Mouse (Mus musculus) liver, embryonic 11.5 days (tissue): ENCODE results near the gene Myh9. TPM values are rescaled to one million over a fixed set of nuclear protein-coding genes. Genes with fewer than 3 reads are reported as not detected.

Experiments used
- ATAC-seq: fragments of 200-750 bp; cut with Nextera tagmentation; replicated peaks from 2 replicates; pipeline ENCODE4 v1.8.0; 2017; ENCODE audit warnings: moderate number of reproducible peaks, mild to moderate bottlenecking, moderate TSS enrichment, moderate library complexity; ENCODE audit not compliant: low FRiP score
- DNase-seq: peaks from one replicate; pipeline ENCODE4 v3.0.0-alpha.2; 2017; ENCODE audit warnings: low spot score
- H3K27ac ChIP-seq: fragments of 300-500 bp; sonication (generic); 2 replicates; pipeline ENCODE4 v1.5.1; 2014; ENCODE audit warnings: mild to moderate bottlenecking, low read depth, low read length, control low read depth
- H3K27me3 ChIP-seq: fragments of 300-500 bp; sonication (generic); replicated peaks from 2 replicates; pipeline ENCODE4 v1.6.1; 2014; ENCODE audit warnings: low read length, mixed read lengths; ENCODE audit not compliant: control insufficient read depth, insufficient read depth
- H3K36me3 ChIP-seq: fragments of 300-500 bp; sonication (generic); 2 replicates; pipeline ENCODE4 v1.6.1; 2014; ENCODE audit warnings: mild to moderate bottlenecking, low read length, moderate library complexity, mixed read lengths; ENCODE audit not compliant: control insufficient read depth, insufficient read depth
- H3K4me1 ChIP-seq: fragments of 300-500 bp; sonication (generic); replicated peaks from 2 replicates; pipeline ENCODE4 v1.6.1; 2014; ENCODE audit warnings: low read length, mixed read lengths; ENCODE audit not compliant: control insufficient read depth, insufficient read depth
- H3K4me2 ChIP-seq: fragments of 300-500 bp; sonication (generic); 2 replicates; pipeline ENCODE4 v1.6.1; 2014; ENCODE audit warnings: mild to moderate bottlenecking, control low read depth, moderate library complexity
- H3K4me3 ChIP-seq: fragments of 300-500 bp; sonication (generic); 2 replicates; pipeline ENCODE4 v1.5.1; 2014; ENCODE audit warnings: low read depth, low read length, control low read depth
- H3K9ac ChIP-seq: fragments of 300-500 bp; sonication (generic); 2 replicates; pipeline ENCODE4 v1.6.1; 2014; ENCODE audit warnings: low read depth, low read length, control low read depth
- H3K9me3 ChIP-seq: fragments of 300-500 bp; sonication (generic); 2 replicates; pipeline ENCODE4 v1.6.1; 2016; ENCODE audit warnings: low read length, inconsistent platforms, mixed read lengths; ENCODE audit not compliant: control insufficient read depth
- WGBS: fragments of 180-500 bp; shearing (Covaris S2); extraction: QIAGEN DNeasy Blood & Tissue Kit; methylation state at CpG from one replicate; pipeline ENCODE4 v1.1.7; 2014; 5-methylcytosine and 5-hydroxymethylcytosine counted together
- polyA plus RNA-seq: library from polyadenylated mRNA; unstranded; fragments of >200 nt; fragmentation: Nextera tagmentation; extraction: Ambion mirVana; gene quantifications from 2 replicates; pipeline ENCODE4 v1.2.1, GENCODE M21; 2014

Myh9 gene
- polyA plus RNA-seq, 1 experiment from 2014 or later: 53.0 TPM

DNA sequence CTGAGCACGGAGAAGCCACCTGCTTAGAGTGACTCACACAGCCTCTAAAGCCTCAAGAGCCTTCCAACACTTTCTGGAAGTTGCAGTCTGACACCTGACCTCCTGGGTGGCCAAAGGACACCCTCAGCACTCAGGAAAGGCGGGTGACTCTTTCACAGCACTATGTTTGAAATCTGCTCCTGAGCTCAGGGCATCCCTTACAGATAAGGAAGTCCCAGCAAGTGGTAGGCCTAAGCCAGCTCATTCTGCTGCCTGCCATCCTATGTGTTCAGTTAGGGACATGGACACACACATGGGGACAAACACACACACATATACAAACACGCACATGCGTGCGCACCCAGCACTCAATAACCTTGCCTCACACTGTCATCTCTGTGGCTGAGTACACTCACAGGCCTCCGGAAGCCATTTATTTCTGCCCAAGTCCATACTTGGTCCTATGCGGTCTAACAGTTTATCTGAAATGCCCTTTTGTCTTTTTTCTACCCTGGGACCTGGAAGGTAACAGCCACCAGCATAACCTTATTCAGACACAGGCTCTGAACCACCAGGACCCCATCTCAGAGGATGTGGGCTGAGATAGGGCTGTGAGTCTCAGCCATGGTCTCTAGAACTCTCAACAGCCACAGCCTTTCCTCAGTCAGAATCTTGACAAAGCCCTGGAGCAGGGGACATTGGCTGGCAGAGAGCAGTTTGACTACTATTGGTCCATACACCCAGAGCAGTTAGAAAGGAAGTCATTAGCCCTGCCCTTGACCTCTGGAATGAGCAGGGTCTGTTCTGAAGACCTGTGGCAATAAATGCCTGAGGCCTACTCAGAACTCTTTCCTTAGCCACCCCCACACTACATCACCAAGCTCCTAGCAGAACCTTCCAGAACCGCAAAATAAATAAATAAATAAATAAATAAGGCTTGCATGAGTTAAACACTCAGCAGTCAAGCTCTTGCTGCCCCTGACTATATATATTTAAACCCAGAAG is 42.2 kb downstream of the Myh9 start:
- DNase-seq (no peak), ATAC-seq (no peak)
- no peaks in the 10 kb centered on the region for H3K27me3 ChIP-seq
- peaks cover 59% of the 10 kb centered on the region for H3K4me1 ChIP-seq
- H3K4me3 ChIP-seq: no peak overlapping the region
- H3K9ac ChIP-seq: peak overlapping the region; percentile 37; the same call in 1 of the 2 replicates
- no peaks in the 10 kb centered on the region for H3K9me3 ChIP-seq
- peaks cover 29% of the 10 kb centered on the region for H3K36me3 ChIP-seq
- 77% methylated on average over 8 of the region's 8 CpGs for WGBS
- no peak overlapping the region for H3K4me2 ChIP-seq
- peak overlapping the region; percentile 66 for H3K27ac ChIP-seq

DNA sequence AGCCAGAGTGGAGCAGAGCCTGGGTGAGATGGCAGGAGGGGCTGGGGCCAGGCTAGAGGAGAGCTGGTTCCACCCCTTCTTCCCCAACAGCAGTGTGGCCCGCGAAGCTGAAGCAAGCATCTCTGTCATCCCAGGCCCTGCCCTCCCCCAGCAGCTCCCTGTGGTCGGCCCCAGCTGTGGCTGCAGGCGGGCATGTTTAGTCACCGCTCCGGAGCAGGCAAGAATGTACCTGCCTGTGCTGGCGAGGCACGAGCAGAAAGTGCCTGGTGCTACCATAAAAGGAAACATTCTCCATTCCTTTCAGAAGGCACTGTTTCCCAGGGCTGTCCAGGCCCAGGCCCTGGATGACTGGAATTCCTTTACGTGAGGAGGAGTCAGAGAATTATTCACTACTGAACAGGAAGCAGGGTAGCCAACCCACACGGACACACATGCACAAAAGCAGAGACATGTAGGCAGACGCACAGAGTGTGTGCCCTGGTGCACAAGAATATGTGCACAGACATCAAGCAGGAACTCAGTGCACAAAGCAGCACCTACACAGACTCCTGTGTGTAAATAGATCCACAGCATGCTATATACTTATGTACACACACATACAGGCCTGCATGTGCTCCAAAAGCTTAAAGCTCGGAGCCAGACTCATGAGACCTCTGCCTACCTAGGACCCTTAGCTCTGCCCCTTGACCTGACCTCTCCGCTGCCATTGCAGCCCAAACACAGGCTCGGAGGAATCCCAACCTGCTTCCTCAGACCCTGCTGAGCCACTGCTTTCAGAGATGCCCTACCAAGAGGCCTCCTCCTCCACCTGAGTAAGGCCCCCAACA is 43.1 kb downstream of the Myh9 start:
- DNase-seq: no peak
- Histone ChIP-seq H3K9me3 (no peaks in the 10 kb centered on the region), H3K4me2 (no peak overlapping the region), H3K27me3 (no peaks in the 10 kb centered on the region), H3K27ac (peak overlapping the region; percentile 63), H3K4me3 (no peak overlapping the region), H3K9ac (peak overlapping the region; percentile 37; the same call in 1 of the 2 replicates), H3K4me1 (peaks cover 59% of the 10 kb centered on the region), H3K36me3 (peaks cover 33% of the 10 kb centered on the region)
- ATAC-seq: peak; percentile 26; the same call in 1 of the 2 replicates
- WGBS: 25% methylated on average over 14 of the region's 14 CpGs

DNA sequence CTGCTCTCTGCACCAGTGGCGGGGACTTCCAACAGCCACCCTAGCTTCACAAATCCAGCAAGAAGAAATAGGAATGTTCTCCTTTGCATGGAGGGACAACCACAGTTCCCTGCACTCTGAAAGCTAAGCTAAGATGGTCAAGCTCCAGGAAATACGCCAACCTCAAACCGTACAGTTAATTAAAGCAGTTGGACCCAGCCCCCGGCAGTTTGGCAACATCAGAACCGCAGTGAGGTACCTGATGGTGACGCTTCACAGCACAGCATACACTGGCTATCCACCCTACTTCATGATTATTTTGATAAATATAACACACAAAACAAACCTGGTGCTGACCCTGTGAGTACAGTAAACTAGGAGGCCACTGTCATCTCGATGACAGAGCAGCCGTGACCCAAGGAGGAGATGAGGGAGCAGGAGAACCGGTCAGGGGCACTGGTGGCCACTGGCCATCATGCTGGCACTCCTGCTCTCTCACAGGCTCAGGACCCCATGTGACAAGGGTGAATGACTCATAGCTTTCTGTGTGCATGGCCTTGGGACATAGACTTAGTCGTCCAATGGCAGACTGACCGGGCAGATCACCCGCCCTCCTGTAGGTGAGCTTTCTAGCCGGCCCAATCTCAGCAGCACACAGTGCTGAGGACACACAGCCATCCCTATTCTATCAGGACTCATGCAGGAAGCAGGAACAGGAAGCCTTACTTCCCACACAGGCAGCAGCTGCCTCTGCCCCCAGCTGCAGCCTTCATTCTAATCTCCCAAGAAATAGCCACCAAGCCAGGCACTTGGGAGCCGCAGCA is 44.2 kb downstream of the Myh9 start:
- no peak; the same call in 1 of the 2 replicates for ATAC-seq
- H3K4me2 ChIP-seq: no peak overlapping the region
- no peaks in the 10 kb centered on the region for H3K9me3 ChIP-seq
- 72% methylated on average over 14 of the region's 14 CpGs for WGBS
- peak overlapping the region; percentile 63; the same call in 1 of the 2 replicates for H3K27ac ChIP-seq
- H3K9ac ChIP-seq: no peak overlapping the region
- DNase-seq: no peak
- H3K4me3 ChIP-seq: no peak overlapping the region
- peaks cover 51% of the 10 kb centered on the region for H3K4me1 ChIP-seq
- H3K27me3 ChIP-seq: no peaks in the 10 kb centered on the region
- H3K36me3 ChIP-seq: peaks cover 28% of the 10 kb centered on the region

DNA sequence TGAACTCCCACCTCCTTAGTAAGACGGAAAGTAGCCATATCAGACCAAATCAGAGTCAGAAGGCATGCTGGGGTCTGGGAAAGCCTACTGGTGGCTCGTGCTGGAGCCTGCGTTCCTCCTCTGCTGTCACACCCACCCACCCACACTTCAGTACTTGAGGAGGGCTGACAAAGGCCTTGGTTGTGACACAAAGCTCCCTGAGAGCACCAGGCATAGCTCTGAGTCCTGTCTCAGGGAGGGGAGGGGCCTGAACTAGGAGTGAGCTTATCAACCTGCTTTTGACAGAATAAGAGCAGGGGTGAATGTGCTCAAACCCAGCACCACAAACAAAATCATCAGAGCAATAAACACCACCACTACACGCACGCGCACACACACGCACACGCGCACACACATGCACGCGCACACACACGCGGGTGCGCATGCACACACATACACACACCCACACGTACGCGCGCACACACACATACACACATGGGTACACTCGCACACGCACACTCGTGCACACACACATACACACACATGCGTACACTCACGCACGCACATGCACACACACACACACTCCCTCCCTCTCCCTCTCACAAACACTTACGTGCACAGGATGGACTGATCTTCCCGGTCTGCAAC is 45.5 kb downstream of the Myh9 start:
- DNase-seq (no peak), ATAC-seq (no peak)
- peaks cover 33% of the 10 kb centered on the region for H3K36me3 ChIP-seq
- no peaks in the 10 kb centered on the region for H3K9me3 ChIP-seq
- H3K27me3 ChIP-seq: no peaks in the 10 kb centered on the region
- H3K4me2 ChIP-seq: no peak overlapping the region
- no peak overlapping the region for H3K9ac ChIP-seq
- H3K4me3 ChIP-seq: no peak overlapping the region
- peaks cover 39% of the 10 kb centered on the region for H3K4me1 ChIP-seq
- no peak overlapping the region for H3K27ac ChIP-seq
- WGBS: 94% methylated on average over 26 of the region's 26 CpGs

DNA sequence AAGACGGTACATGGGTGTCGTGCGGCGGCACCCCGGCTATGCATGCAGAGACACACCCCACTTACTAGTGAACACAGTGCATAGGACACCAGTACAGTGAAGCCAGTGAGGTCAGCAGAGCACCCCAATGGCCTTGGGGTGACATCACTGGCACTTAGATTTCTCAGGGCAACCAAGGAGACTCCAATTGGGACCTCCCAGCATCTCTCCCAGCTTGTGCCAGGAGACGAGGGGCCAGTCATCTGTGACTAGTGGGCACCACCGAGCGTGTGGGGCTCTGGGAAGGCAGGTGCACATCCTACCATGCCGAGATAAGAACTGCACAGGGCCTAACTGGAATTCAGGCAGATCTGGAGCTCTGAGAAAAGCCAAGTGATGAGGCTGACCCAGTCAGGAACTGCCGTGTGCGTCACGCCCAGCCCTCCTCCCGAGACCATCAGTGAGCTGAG is 47.0 kb downstream of the Myh9 start:
- Histone ChIP-seq H3K9ac (no peak overlapping the region), H3K4me1 (peaks cover 23% of the 10 kb centered on the region)

GRCm38 (mm10) chr15:77794138-77794907 is 47.7 kb downstream of the Myh9 start:
- Histone ChIP-seq H3K4me2 (no peak overlapping the region), H3K9me3 (no peaks in the 10 kb centered on the region), H3K27ac (no peak overlapping the region), H3K4me1 (peaks cover 17% of the 10 kb centered on the region), H3K4me3 (no peak overlapping the region), H3K27me3 (no peaks in the 10 kb centered on the region), H3K9ac (no peak overlapping the region), H3K36me3 (peaks cover 49% of the 10 kb centered on the region)
- WGBS: 94% methylated on average over 13 of the region's 13 CpGs
- ATAC-seq (no peak), DNase-seq (no peak)

More for the DNA sequence above, 47.0 kb downstream of the Myh9 start:
- Histone ChIP-seq H3K27me3 (no peaks in the 10 kb centered on the region), H3K4me3 (no peak overlapping the region), H3K4me2 (no peak overlapping the region), H3K9me3 (no peaks in the 10 kb centered on the region), H3K36me3 (peaks cover 43% of the 10 kb centered on the region), H3K27ac (no peak overlapping the region)
- 88% methylated on average over 13 of the region's 13 CpGs for WGBS
- DNase-seq: no peak
- no peak for ATAC-seq

GRCm38 (mm10) chr15:77793554-77793953 is 48.4 kb downstream of the Myh9 start:
- Histone ChIP-seq H3K4me3 (no peak overlapping the region), H3K4me2 (no peak overlapping the region), H3K27me3 (no peaks in the 10 kb centered on the region), H3K4me1 (peaks cover 10% of the 10 kb centered on the region), H3K27ac (no peak overlapping the region), H3K9me3 (no peaks in the 10 kb centered on the region), H3K36me3 (peaks cover 56% of the 10 kb centered on the region), H3K9ac (no peak overlapping the region)
- ATAC-seq (no peak), DNase-seq (no peak)
- WGBS: 94% methylated on average over 7 of the region's 7 CpGs
